Mouse (Mus musculus): Measurements from ENCODE around the gene Zfp950. TPM values are rescaled to one million over a fixed set of nuclear protein-coding genes. Genes with fewer than 3 reads are reported as not detected.

Gene Zfp950
- polyA plus RNA-seq, 1 experiment = 0.05 TPM

DNA sequence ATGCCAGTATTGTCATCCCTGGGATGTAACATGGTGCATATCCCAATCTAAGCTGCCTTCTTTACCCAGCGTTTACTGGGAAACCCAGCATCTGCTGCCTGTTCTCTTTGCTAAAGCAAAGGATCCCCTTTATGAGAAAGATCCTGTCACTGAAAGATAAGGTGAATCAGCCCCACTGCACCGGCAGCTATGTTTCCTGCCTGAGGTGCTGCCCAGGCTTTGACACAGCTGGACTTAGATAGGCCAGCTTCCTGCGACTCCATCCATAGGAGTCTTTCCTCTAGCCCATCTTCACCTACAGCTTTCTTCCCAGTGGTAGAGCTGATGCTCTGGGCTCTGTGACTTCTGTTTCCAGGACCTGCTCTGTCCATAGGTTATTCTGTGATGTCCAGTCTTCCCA lies 62.0 kb downstream of the Zfp950 start:
- Histone ChIP-seq H3K36me3 (ENCODE audit: control insufficient read depth) (no peaks in the 10 kb centered on the region), H3K9me3 (ENCODE audit: control insufficient read depth, low read length) (no peaks in the 10 kb centered on the region)
- no peak for TF ChIP-seq GATA1 (IDR thresholded peaks at IDR 0.05; ENCODE audit: low read length)
- TF ChIP-seq TAL1 (IDR thresholded peaks at IDR 0.05; ENCODE audit: low read length) = no peak

DNA sequence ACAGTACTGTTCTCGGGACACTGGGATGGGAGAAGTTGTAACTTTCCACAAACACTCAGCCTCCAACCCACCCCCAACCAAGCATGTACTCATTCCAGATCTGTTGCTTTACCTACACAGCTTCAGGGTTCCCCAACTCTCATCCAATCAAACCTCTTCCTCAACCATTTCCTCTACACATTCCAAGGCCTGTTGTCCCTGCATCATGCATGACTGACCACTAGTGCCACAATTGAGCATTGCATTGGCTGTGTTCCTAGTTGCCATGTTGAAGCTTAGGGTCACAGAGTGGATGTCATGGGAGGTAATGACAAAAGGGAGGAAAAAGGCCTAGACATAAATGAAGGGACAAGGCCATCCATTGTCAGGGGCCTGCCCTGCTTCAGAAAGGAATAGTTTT lies 75.6 kb downstream of the Zfp950 start:
- no peak for TF ChIP-seq GATA1 (IDR thresholded peaks at IDR 0.05; ENCODE audit: low read length)
- no peak for TF ChIP-seq TAL1 (IDR thresholded peaks at IDR 0.05; ENCODE audit: low read length)
- H3K27me3 ChIP-seq (ENCODE audit: control insufficient read depth) = no peaks in the 10 kb centered on the region
- H3K9me3 ChIP-seq (ENCODE audit: control insufficient read depth, low read length) = no peaks in the 10 kb centered on the region
- H3K4me1 ChIP-seq (ENCODE audit: control insufficient read depth) = no peaks in the 10 kb centered on the region
- H3K36me3 ChIP-seq (ENCODE audit: control insufficient read depth) = no peaks in the 10 kb centered on the region
- H3K4me3 ChIP-seq (replicated peaks) = no peak overlapping the region

More for the DNA sequence above, 62.0 kb downstream of the Zfp950 start:
- no peak overlapping the region for H3K4me3 ChIP-seq (replicated peaks)
- no peaks in the 10 kb centered on the region for H3K27me3 ChIP-seq (ENCODE audit: control insufficient read depth)
- H3K4me1 ChIP-seq (ENCODE audit: control insufficient read depth) = peaks cover 6% of the 10 kb centered on the region

DNA sequence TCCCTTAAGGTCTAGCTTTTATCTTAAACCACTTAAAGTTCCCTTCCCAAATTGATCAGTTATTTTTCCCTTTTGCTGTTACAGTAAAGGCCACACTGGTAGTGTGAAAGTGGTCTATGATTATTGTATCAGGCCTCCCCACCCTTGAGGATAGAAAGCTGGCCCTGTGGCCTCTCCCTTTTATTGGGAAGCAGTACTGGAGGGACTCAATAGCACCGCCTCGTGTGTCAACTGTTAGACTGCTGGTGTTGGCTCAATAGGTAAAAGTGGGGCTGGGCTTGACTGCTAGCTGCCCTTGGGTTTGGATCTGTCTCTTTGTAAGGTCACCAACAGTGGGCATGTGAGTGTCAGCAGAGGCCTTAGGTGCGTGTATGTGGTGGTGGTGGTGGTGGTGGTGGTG lies 76.3 kb downstream of the Zfp950 start:
- Histone ChIP-seq H3K9me3 (ENCODE audit: control insufficient read depth, low read length) (no peaks in the 10 kb centered on the region), H3K4me3 (replicated peaks) (no peak overlapping the region)

DNA sequence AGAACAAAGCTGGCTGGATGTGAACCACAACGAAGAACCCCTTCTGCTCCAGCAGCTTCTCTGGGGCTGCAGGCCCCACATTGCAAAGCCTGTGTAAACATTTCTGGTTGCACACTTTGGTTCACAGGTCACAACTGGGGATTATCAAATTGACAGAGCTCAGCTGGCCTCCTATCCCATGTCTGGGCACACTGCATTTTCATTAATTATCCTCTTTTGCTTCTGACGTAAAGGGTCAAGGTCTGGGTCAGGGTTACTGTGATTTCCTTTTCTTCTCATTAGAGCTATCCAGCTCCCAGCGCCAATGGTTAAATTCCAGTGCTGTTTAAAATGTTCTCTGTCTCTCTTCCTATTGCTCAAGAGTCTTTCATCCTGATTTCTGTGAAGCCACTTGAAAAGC lies 83.1 kb downstream of the Zfp950 start:
- TF ChIP-seq TAL1 (IDR thresholded peaks at IDR 0.05; ENCODE audit: low read length) (no peak), GATA1 (IDR thresholded peaks at IDR 0.05; ENCODE audit: low read length) (no peak)
- no peaks in the 10 kb centered on the region for H3K36me3 ChIP-seq (ENCODE audit: control insufficient read depth)
- H3K27me3 ChIP-seq (ENCODE audit: control insufficient read depth) = no peaks in the 10 kb centered on the region
- no peaks in the 10 kb centered on the region for H3K9me3 ChIP-seq (ENCODE audit: control insufficient read depth, low read length)
- no peaks in the 10 kb centered on the region for H3K4me1 ChIP-seq (ENCODE audit: control insufficient read depth)
- no peak overlapping the region for H3K4me3 ChIP-seq (replicated peaks)

More for the DNA sequence above, 76.3 kb downstream of the Zfp950 start:
- no peak for TF ChIP-seq GATA1 (IDR thresholded peaks at IDR 0.05; ENCODE audit: low read length)
- TF ChIP-seq TAL1 (IDR thresholded peaks at IDR 0.05; ENCODE audit: low read length) = no peak
- H3K4me1 ChIP-seq (ENCODE audit: control insufficient read depth) = no peaks in the 10 kb centered on the region
- no peaks in the 10 kb centered on the region for H3K36me3 ChIP-seq (ENCODE audit: control insufficient read depth)
- no peaks in the 10 kb centered on the region for H3K27me3 ChIP-seq (ENCODE audit: control insufficient read depth)

DNA sequence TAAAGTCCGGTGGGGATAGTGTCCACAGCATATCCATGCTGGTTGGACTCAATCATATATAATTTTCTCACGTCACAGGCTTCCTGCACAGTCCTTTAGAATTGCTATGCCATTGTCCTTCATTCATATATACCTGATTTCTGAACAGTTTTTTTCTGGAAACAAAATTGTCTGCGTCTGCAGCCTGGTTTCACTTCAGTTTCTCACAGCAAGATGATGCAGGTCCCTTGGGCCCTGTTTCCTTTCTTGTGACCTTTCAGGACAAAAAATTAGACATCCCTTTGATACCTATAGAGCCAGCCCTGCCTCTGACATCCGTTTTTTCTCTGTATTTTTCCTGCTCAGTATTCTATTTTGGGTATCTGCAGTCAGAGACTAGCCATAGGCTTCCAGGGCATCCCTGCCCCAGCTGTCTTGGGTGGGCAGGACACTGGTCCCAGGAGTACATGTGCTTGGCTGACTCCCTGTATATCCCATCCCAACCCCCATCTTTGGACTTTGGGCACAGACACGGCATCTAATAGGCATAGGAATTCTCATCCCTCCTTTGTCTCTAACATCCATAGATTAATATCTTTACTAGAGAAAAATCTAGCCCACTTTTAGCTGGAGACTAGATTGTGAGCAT lies 83.7 kb downstream of the Zfp950 start:
- no peaks in the 10 kb centered on the region for H3K4me1 ChIP-seq (ENCODE audit: control insufficient read depth)
- no peak for TF ChIP-seq TAL1 (IDR thresholded peaks at IDR 0.05; ENCODE audit: low read length)
- TF ChIP-seq GATA1 (IDR thresholded peaks at IDR 0.05; ENCODE audit: low read length) = no peak

DNA sequence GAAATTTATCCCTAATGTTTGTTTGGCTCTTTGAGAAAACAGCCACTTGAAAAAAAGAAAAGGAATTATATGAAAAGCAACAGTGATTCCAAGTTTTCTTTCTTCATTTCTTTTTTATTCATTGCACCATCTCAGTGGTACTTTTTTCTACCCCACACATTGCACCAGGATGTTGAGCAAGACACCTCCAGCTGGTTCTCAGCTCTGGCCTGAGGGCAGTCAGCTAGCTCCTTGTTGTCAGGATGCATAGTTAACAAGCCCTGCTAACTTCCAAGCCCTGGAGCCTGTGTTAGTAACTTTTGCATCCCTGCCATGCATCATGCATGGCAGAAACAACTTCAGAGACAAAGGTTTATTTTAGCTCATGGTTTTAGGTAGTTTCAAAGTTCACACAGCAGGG lies 87.9 kb downstream of the Zfp950 start:
- Histone ChIP-seq H3K4me1 (ENCODE audit: control insufficient read depth) (no peaks in the 10 kb centered on the region), H3K36me3 (ENCODE audit: control insufficient read depth) (no peaks in the 10 kb centered on the region)

More for the DNA sequence above, 83.7 kb downstream of the Zfp950 start:
- H3K27me3 ChIP-seq (ENCODE audit: control insufficient read depth) = no peaks in the 10 kb centered on the region
- H3K9me3 ChIP-seq (ENCODE audit: control insufficient read depth, low read length) = no peaks in the 10 kb centered on the region
- no peaks in the 10 kb centered on the region for H3K36me3 ChIP-seq (ENCODE audit: control insufficient read depth)
- H3K4me3 ChIP-seq (replicated peaks) = no peak overlapping the region

DNA sequence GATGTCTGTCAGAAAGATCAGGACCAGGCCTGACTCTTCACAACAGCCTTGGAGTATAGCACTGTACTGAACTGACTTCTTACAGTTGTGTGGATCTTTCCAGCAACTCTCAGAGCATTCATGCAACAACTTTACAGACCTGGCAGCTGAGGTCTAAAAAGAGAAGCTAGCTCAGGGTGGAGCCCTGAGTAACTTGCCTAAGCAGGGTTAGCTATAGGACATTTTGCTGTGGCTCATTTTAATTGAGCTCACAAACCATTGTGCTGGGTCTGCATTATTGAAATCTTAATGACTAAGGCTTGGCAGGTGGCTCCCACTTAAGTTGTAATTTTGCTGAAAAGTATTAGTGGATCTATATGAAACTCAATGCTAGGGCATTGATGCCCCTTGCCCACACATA lies 88.6 kb downstream of the Zfp950 start:
- no peaks in the 10 kb centered on the region for H3K36me3 ChIP-seq (ENCODE audit: control insufficient read depth)
- no peaks in the 10 kb centered on the region for H3K4me1 ChIP-seq (ENCODE audit: control insufficient read depth)
- no peak overlapping the region for H3K4me3 ChIP-seq (replicated peaks)
- H3K27me3 ChIP-seq (ENCODE audit: control insufficient read depth) = no peaks in the 10 kb centered on the region
- no peaks in the 10 kb centered on the region for H3K9me3 ChIP-seq (ENCODE audit: control insufficient read depth, low read length)
- TF ChIP-seq GATA1 (IDR thresholded peaks at IDR 0.05; ENCODE audit: low read length) (no peak), TAL1 (IDR thresholded peaks at IDR 0.05; ENCODE audit: low read length) (no peak)

More for the DNA sequence above, 87.9 kb downstream of the Zfp950 start:
- TF ChIP-seq TAL1 (IDR thresholded peaks at IDR 0.05; ENCODE audit: low read length) = no peak
- TF ChIP-seq GATA1 (IDR thresholded peaks at IDR 0.05; ENCODE audit: low read length) = no peak
- no peaks in the 10 kb centered on the region for H3K27me3 ChIP-seq (ENCODE audit: control insufficient read depth)
- H3K4me3 ChIP-seq (replicated peaks) = no peak overlapping the region
- H3K9me3 ChIP-seq (ENCODE audit: control insufficient read depth, low read length) = no peaks in the 10 kb centered on the region

DNA sequence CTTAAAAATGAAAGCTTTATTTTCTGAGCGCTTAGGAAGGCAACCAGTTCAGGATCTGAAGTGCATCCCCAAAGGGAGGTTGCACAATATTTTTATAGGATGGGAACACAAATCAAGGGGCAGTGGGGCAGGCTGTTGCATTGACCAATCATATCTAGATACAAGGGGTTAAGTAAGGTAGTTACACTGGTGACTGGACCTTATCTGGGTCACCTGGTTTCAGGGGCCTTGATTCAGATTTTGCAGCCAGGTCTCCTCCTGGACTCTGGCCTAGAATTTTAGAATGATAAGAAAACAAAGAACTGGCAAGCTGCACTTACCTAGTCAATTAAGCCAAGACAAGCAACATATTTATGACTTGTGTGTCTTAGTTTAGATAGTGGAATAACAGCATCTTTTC lies 89.5 kb downstream of the Zfp950 start:
- no peaks in the 10 kb centered on the region for H3K36me3 ChIP-seq (ENCODE audit: control insufficient read depth)
- H3K4me3 ChIP-seq (replicated peaks) = no peak overlapping the region
- no peaks in the 10 kb centered on the region for H3K9me3 ChIP-seq (ENCODE audit: control insufficient read depth, low read length)
- no peaks in the 10 kb centered on the region for H3K4me1 ChIP-seq (ENCODE audit: control insufficient read depth)
- TF ChIP-seq TAL1 (IDR thresholded peaks at IDR 0.05; ENCODE audit: low read length) (no peak), GATA1 (IDR thresholded peaks at IDR 0.05; ENCODE audit: low read length) (no peak)
- H3K27me3 ChIP-seq (ENCODE audit: control insufficient read depth) = no peaks in the 10 kb centered on the region

DNA sequence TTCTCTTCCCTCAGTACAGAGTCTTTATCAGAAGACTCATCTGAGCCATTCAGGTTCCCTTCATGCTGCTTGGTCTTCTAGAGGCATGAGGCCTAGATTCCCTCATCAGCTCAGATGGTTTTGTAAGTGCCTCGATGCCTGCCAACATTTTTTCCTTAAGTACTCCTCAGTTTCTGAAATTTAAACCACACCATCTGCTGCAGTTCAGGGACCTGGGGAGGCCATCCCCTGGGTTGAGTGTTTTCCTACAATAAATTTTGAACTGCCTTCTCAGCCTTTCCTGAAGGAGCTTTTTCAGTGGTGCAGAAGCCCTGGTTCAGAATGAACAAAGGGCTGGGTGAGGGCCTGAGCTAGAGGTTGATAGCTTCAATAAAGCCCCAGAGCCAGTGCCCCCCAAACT lies 91.2 kb downstream of the Zfp950 start:
- Histone ChIP-seq H3K27me3 (ENCODE audit: control insufficient read depth) (no peaks in the 10 kb centered on the region), H3K4me1 (ENCODE audit: control insufficient read depth) (no peaks in the 10 kb centered on the region), H3K4me3 (replicated peaks) (no peak overlapping the region), H3K9me3 (ENCODE audit: control insufficient read depth, low read length) (no peaks in the 10 kb centered on the region), H3K36me3 (ENCODE audit: control insufficient read depth) (no peaks in the 10 kb centered on the region)
- TF ChIP-seq GATA1 (IDR thresholded peaks at IDR 0.05; ENCODE audit: low read length) (no peak), TAL1 (IDR thresholded peaks at IDR 0.05; ENCODE audit: low read length) (no peak)

DNA sequence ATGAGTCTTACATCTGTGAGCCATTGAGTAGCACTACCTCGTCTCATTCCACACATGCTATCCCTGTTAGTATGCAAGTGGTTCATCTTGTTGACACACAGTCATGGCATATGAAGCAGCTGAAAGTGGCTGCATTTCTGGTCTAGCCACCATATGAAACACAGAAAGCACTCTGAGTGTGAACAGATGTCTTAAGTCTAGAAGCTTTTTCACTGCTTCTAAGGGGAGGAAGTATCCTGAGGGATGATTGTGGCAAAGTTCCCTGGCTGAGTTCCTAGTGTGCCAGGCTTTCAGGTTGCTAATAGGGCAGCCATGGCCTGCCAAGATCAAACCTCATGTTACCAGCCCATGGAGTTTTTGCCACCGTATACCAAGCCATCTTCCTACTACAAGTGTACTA lies 92.0 kb downstream of the Zfp950 start:
- no peak overlapping the region for H3K4me3 ChIP-seq (replicated peaks)
- H3K27me3 ChIP-seq (ENCODE audit: control insufficient read depth) = no peaks in the 10 kb centered on the region
- H3K36me3 ChIP-seq (ENCODE audit: control insufficient read depth) = no peaks in the 10 kb centered on the region
- TF ChIP-seq TAL1 (IDR thresholded peaks at IDR 0.05; ENCODE audit: low read length) (no peak), GATA1 (IDR thresholded peaks at IDR 0.05; ENCODE audit: low read length) (no peak)
- H3K9me3 ChIP-seq (ENCODE audit: control insufficient read depth, low read length) = no peaks in the 10 kb centered on the region
- no peaks in the 10 kb centered on the region for H3K4me1 ChIP-seq (ENCODE audit: control insufficient read depth)

All from erythroblast, embryonic 14.5 days (primary cell).